Mouse (Mus musculus) G1E (cell line): ENCODE results near the gene Ccdc159.

Source experiments
- CTCF ChIP-seq: IDR thresholded peaks from 2 replicates; pipeline ENCODE4 v1.5.1; 2012; ENCODE audit warnings: low read depth, low read length, inconsistent platforms, mixed read lengths
- GATA1 ChIP-seq: IDR thresholded peaks from 2 replicates; pipeline ENCODE4 v1.6.1; 2012; ENCODE audit warnings: borderline replicate concordance, low read length, inconsistent platforms, mixed read lengths
- POLR2AphosphoS5 ChIP-seq: IDR thresholded peaks from 2 replicates; pipeline ENCODE4 v1.6.1; 2012; ENCODE audit warnings: low read depth, low read length, inconsistent platforms; ENCODE audit not compliant: insufficient replicate concordance
- TAL1 ChIP-seq: conservative IDR thresholded peaks from 2 replicates; pipeline ENCODE4 v1.6.1; 2012; ENCODE audit warnings: low read depth, low read length, inconsistent platforms, mixed read lengths

- TF ChIP-seq GATA1 (no peak), CTCF (no peak), POLR2AphosphoS5 (no peak), TAL1 (no peak)
These were observed 50.1 kb downstream of the Ccdc159 start for GRCm38 (mm10) chr9:21977331-21977730.
